17 mouse cellular contexts compared by ENCODE assay signal in genomic region chr13:31132501-31132900, GRCm38 (mm10).
DNase-seq lines count a peak whose midpoint lies in the region; TF ChIP-seq lines count a peak whose summit lies in the region.
"Had no signal": no experiment of that assay in that cellular context is flagged by ENCODE, and none has a peak within 500 bp of the region (broad histone marks: within the 10 kb centered on the region; RNA-seq: fewer than 3 reads in every experiment).

No protein-coding gene starts in this region.

- no peaks in the 10 kb centered on the region for H3K9me3 ChIP-seq in CH12.LX (replicated peaks; ENCODE audit: low read length)
- H3K9me3 ChIP-seq: hindbrain, embryonic 12.5 days; stomach, embryonic 15.5 days had no signal

- no peaks in the 10 kb centered on the region for H3K27me3 ChIP-seq in CH12.LX (replicated peaks)
- H3K27me3 ChIP-seq: hindbrain, embryonic 12.5 days; stomach, embryonic 15.5 days had no signal

- TF ChIP-seq RAD21 in CH12.LX (IDR thresholded peaks at IDR 0.05; ENCODE audit: low read depth, low read length): peak; percentile 65

- peaks cover 0 to 3% of the 10 kb centered on the region in 2 experiments; a peak in 1 of 4 replicates for H3K4me1 ChIP-seq in CH12.LX (ENCODE audit: control insufficient read depth in 1 of 2, insufficient read depth in 2 of 2)
- H3K4me1 ChIP-seq: hindbrain, embryonic 12.5 days; stomach, embryonic 15.5 days had no signal

- no peak for DNase-seq in gastrocnemius, adult 2 months
- DNase-seq in gastrocnemius, postnatal 10 days: no peak
- DNase-seq in left cerebral cortex, adult 2 months (ENCODE audit: extremely low spot score in 1 of 2, low spot score in 2 of 2): no peak
- no peak for DNase-seq in left cerebral cortex, adult 9 months (ENCODE audit: low spot score in 2 of 2)
- peak; percentile 60 for DNase-seq in CH12.LX (ENCODE audit: extremely low read depth)
- DNase-seq in lung, postnatal 10 days: peak; percentile 12
- no peak for DNase-seq in frontal cortex, postnatal 10 days (ENCODE audit: low spot score in 2 of 2)
- DNase-seq in spleen, adult 12 weeks (ENCODE audit: low spot score): no peak
- DNase-seq: cerebellum, postnatal 14 days; embryo, embryonic 11 days; gastrocnemius, postnatal 25 days; layer of hippocampus, postnatal 36 days; left cerebral cortex, postnatal 4 days; lung, embryonic 14.5 days; thymus, postnatal 36 days had no signal

- intact Hi-C loops in gastrocnemius, adult 2 months (cut with DNase I): no loop called here
- intact Hi-C loops in left cerebral cortex, adult 2 months (cut with DNase I): no loop called here

- in situ Hi-C loops in CH12.LX (cut with MboI; ENCODE audit: low pct_ligation_motif_present, low pct_unique_long_range_greater_than_20kb, low sequenced_read_pairs): no loop called here

- H3K4me2 ChIP-seq in CH12.LX (ENCODE audit: insufficient read depth, low read depth, poor library complexity, severe bottlenecking): no peak overlapping the region
- H3K4me2 ChIP-seq: hindbrain, embryonic 12.5 days; lung, embryonic 14.5 days; stomach, embryonic 15.5 days had no signal

- TF ChIP-seq EP300 in CH12.LX (IDR thresholded peaks at IDR 0.05; ENCODE audit: low read length): no peak

- TF ChIP-seq POLR2A in CH12.LX (IDR thresholded peaks at IDR 0.05; ENCODE audit: low read depth, low read length): no peak

- no peak overlapping the region for H3K9ac ChIP-seq in CH12.LX (ENCODE audit: insufficient read depth, low read depth)
- H3K9ac ChIP-seq: hindbrain, embryonic 12.5 days; lung, embryonic 14.5 days; stomach, embryonic 15.5 days had no signal

- no peak overlapping the region for H3K27ac ChIP-seq in gastrocnemius, adult 2 months
- H3K27ac ChIP-seq in left cerebral cortex, adult 2 months: no peak overlapping the region
- no peak overlapping the region for H3K27ac ChIP-seq in CH12.LX (ENCODE audit: insufficient read depth, low read depth)
- H3K27ac ChIP-seq: hindbrain, embryonic 12.5 days; stomach, embryonic 15.5 days had no signal

- peak; percentile 9; the same call in 1 of the 2 replicates for TF ChIP-seq CTCF in gastrocnemius, adult 2 months (IDR thresholded peaks at IDR 0.05)
- TF ChIP-seq CTCF in left cerebral cortex, adult 2 months (IDR thresholded peaks at IDR 0.05): peak; percentile 8; the same call in 1 of the 2 replicates
- TF ChIP-seq CTCF in CH12.LX (conservative IDR thresholded peaks at IDR 0.05 in 1 of 2, IDR thresholded peaks at IDR 0.05 in 1 of 2; ENCODE audit: low read depth in 2 of 2, low read length in 2 of 2): peak; percentile 48 to 78; a peak in 3 of 4 replicates

- H3K4me3 ChIP-seq in gastrocnemius, adult 2 months: no peak overlapping the region
- no peak overlapping the region for H3K4me3 ChIP-seq in left cerebral cortex, adult 2 months
- no peak overlapping the region for H3K4me3 ChIP-seq in CH12.LX (replicated peaks in 1 of 3; ENCODE audit: low read depth in 2 of 3, low read length in 2 of 3, poor library complexity in 1 of 3)
- H3K4me3 ChIP-seq: hindbrain, embryonic 12.5 days; stomach, embryonic 15.5 days had no signal

- dilution Hi-C loops in CH12.LX (cut with MboI; ENCODE audit: extremely low pct_ligation_motif_present, extremely low pct_unique_long_range_greater_than_20kb, low sequenced_read_pairs): no loop called here

- H3K79me2 ChIP-seq in CH12.LX (replicated peaks; ENCODE audit: control insufficient read depth, extremely low read depth, insufficient read depth, poor library complexity, severe bottlenecking): no peaks in the 10 kb centered on the region

- H3K36me3 ChIP-seq in CH12.LX (replicated peaks in 1 of 2; ENCODE audit: control insufficient read depth in 1 of 2, insufficient read depth in 1 of 2, low read length in 1 of 2): no peaks in the 10 kb centered on the region
- H3K36me3 ChIP-seq: hindbrain, embryonic 12.5 days; stomach, embryonic 15.5 days had no signal

TF ChIP-seq in CH12.LX, 34 proteins besides CTCF, POLR2A, EP300 and RAD21:
- peak; percentile 76 for TF ChIP-seq SMC3 (IDR thresholded peaks at IDR 0.05; ENCODE audit: low read depth, low read length)
- TF ChIP-seq GABPA (IDR thresholded peaks at IDR 0.05; ENCODE audit: insufficient replicate concordance, low read depth, low read length): no peak

Comparison
In these comparisons a context has a peak if more than half of its experiments do, and no peak if none do; other contexts are left out.
1. DNase-seq: peak in CH12.LX (single experiment) and lung, postnatal 10 days (single experiment); none in gastrocnemius, adult 2 months (single experiment), gastrocnemius, postnatal 10 days (single experiment), left cerebral cortex, adult 2 months (0 of 2), left cerebral cortex, adult 9 months (0 of 2), frontal cortex, postnatal 10 days (0 of 2) and spleen, adult 12 weeks (single experiment).
2. CTCF ChIP-seq: peak in every context shown above with its lines; median percentile 63 in CH12.LX; 9 in gastrocnemius, adult 2 months; 8 in left cerebral cortex, adult 2 months.